Mouse (Mus musculus): Measurements from ENCODE around the gene Ncbp2. TPM values are rescaled to one million over a fixed set of nuclear protein-coding genes. Genes with fewer than 3 reads are reported as not detected.
A peak's percentile ranks its signal among the peaks of the same experiment; 100 is the strongest.

Gene Ncbp2
- total RNA-seq (2021): 10 to 100 TPM; 47.8 to 49.5 TPM
- long read RNA-seq, experiment 1, transcript Ncbp2-201 (4 exons, 2,070 nt): major isoform, 63 of 76 reads
- long read RNA-seq, experiment 1, partial matches to known transcripts: 11 of 76 reads
- long read RNA-seq, experiment 1, other reads (novel, unspliced or antisense): 2 of 76 reads
- long read RNA-seq, experiment 2, transcript Ncbp2-201 (4 exons, 2,070 nt): major isoform, 59 of 64 reads
- long read RNA-seq, experiment 2, partial matches to known transcripts: 0 of 64 reads
- long read RNA-seq, experiment 2, other reads (novel, unspliced or antisense): 5 of 64 reads

DNA sequence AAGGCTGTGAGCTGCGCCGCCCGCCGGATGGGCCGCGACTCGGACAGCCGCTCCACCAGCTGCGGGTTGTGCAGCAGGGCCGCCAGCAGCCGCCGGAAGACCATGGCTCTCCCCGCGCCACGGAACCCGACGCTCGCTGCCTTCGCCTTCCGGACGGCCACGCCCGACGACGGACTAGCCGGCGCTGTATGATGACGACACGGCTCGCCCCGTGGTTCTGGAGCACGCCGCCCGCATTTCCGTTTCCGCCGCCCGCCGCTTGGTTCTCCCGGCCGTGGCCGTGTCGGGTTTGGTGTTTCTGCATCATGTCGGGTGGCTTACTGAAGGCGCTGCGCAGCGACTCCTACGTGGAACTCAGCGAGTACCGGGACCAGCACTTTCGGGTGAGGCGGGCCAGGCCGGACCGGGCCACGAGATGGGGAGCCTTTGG, at the start of gene Ncbp2, which contains the start of gene 0610012G03Rik:
Gene Ncbp2, plus strand, starts transcription at position 169 of the 430 bp plus-strand sequence.
Gene 0610012G03Rik, minus strand, starts transcription at position 150 of the 430 bp plus-strand sequence.
- peak; percentile 96 to 98 for DNase-seq (ENCODE audit: low spot score in 2 of 2)
- intact Hi-C loops (cut with DNase I): loop anchor here (2.0 kb wide), 1 partner anchor 54 kb away; the partner anchor contains the start of gene Senp5

DNA sequence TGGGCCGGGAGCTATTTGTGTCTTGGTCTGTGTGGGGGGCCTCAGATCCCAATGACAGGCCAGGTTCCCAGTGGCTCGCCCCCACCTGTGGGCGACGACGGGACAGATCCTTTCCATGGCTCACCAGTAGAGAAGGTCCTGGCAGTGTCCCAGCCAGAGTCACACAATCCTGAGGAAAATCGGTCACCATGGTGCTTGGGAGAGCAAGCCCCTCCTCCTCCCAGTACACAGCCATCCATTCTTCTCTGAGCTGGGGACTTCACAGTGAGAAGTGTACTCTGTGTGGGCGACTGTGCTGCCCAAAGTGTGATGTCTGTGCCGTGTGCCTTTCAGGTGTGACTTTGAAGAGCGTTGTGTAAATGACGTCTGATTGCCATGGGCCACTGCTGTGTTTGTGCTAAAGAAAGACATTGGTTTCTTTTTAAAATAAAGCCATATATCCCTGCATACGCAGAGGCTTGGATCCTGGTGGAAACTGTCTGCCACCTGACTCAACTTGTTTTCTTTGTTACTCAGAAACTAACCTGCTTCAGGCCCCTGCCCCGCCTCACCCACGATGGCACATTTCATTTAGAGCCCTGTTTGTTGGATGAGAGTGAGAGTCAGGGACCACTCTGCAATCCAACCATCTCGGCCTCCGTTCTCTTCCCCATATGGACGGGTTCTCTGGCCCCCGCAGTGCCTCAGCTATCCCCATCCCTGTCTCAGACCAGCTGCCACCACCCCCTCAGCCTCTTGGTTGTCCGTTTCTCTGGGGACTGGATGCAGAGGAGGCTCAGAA, 49.6 kb upstream of the Ncbp2 start:
- intact Hi-C loops (cut with DNase I): loop anchor here (1.0 kb wide), 1 partner anchor 22 kb away; no protein-coding TSS in a partner anchor
- DNase-seq (ENCODE audit: low spot score in 2 of 2): peak; percentile 86 to 96

DNA sequence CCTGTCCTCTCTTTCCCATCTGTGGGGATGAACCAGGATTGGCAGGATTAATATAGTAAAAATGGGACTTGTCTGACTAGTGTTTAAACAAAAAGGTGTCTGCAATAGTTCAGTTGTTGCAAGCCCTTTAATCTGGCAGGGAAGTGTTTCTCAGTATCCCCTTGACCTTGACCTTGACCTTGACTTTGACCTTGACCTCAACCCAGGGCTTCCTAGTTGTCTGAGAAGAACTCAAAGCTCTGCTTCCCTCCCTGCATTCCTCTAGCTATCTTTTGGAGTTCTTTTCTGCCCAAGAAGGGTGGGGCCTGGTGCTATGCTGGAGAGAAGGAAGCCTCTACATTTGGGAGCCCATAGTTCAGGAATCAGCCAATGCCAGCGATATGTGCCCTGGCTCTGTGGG, 46.4 kb upstream of the Ncbp2 start:
- intact Hi-C loops (cut with DNase I): no loop called here
- no peak for DNase-seq (ENCODE audit: low spot score in 2 of 2)

GRCm38 (mm10) chr16:31903239-31903638, 45.1 kb upstream of the Ncbp2 start:
- intact Hi-C loops (cut with DNase I): no loop called here
- peak in 1 of 2 experiments; percentile 68 for DNase-seq (ENCODE audit: low spot score in 2 of 2)

DNA sequence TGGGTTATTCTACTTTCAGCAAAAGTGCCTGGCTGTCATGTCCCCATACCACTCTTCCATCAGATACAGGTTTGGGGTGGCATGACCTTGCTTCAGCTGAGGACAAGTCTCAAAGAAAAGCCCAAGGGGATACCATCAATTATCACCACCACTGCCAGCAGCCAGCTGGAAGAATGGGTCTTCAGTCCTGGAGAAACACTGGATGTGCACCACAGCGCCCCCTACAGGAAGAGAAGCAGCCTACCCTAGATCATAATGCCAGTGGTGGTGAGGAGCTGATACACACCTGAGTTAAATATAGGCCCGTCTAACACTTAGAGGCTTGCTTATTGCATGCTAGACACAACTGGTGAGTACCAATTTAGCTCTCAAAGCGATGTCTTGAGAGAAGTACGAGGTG, 43.0 kb upstream of the Ncbp2 start:
- intact Hi-C loops (cut with DNase I): no loop called here
- no peak for DNase-seq (ENCODE audit: low spot score in 2 of 2)

DNA sequence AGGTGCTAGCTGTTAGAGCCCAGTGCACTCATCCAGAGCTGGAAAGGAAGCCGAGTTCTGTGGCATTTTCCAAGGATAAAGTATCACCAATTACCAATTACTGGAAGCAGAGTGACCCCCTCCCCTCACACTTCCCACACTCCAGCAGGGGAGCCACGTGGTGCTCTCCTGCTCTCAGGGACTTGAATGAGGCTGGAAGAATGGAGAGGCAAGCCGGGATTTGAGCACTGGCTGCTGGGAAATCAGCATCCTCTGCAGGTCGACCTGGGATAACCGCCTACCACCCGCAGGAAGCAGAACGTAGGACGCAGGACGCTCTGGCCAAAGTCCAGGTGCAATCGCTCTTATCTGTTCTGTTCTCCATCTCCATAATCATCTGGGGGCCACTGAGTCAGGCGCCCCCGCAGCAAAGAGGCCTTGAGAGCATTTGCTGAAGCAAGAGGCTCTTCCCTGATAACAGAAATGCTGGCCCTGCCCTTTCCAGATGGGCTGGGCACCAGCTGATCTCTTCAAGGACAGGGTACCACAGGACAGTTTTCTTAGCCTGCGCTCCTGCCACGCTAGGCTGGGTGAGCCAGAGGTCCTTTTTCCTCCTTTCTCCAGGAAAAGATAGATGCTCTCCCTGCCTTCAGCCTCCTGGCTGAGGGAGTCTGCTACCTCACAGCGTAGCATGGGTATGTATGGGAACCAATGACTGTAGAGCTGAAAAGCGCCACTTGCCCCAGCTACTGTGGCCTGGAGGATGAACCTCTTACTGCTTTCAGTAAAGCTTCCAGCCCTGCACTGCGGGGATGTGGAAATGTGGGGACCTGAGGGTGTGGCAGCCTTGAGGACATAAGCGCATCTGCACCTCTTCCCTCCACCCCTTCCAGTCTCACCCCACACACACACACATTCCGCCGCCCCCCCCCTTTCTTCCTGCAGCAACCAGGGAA, 42.2 kb upstream of the Ncbp2 start:
- intact Hi-C loops (cut with DNase I): no loop called here
- no peak for DNase-seq (ENCODE audit: low spot score in 2 of 2)

DNA sequence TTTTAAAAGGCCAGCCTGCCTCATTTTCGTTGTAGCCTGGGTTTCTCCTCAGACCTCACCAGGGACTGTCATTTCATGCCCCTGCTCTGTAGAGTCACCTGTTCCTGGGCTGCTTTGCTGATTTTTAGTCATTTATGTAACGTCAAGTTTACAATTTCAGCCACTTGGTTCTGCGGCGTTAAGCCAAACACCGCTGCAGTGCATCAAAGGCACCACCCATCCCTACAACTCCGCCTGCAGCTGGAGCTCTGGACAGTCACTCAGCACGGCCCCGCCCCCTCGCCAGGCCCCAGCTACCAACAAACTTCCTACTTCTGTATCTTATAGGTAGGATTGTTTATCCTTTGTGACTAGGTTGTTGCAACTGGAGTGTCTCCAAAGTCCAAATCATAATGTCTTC, 41.4 kb upstream of the Ncbp2 start:
- intact Hi-C loops (cut with DNase I): no loop called here
- peak in 1 of 2 experiments; percentile 34 for DNase-seq (ENCODE audit: low spot score in 2 of 2)

GRCm38 (mm10) chr16:31908959-31909358, 39.4 kb upstream of the Ncbp2 start:
- intact Hi-C loops (cut with DNase I): no loop called here
- DNase-seq (ENCODE audit: low spot score in 2 of 2): peak; percentile 57 to 76

DNA sequence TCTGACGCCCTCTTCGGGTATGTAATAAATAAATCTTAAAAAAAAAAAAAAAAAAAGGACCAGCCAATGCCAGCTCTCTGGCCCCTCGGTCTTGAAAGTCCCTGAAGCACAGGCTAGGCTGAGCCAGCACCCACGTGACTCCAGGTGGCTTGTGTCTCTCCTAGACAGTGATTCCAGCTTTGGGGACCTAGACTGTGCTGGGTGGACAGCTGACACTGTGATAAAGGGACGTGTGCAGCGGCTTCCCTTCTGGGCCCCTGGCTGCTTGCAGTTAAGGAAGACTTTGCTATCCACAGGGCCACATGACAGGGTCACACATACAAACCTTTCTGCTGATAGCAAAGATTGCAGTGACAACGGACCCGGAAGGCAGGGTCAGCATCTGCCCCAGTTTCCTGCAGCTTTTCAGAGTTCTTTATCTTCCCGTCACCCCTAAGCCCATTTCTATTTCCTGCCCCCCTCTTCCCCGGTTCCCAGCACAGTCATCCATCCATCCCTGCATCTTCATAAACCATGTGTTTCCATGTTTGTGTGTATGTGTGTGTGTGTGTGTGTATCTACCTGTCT, 37.9 kb upstream of the Ncbp2 start:
- no peak for DNase-seq (ENCODE audit: low spot score in 2 of 2)
- intact Hi-C loops (cut with DNase I): no loop called here

- DNase-seq (ENCODE audit: low spot score in 2 of 2): no peak
- intact Hi-C loops (cut with DNase I): loop anchor here (2.0 to 5.0 kb wide), 3 partner anchors 39 to 460 kb away; partner anchors contain the start of gene Meltf
Measured at GRCm38 (mm10) chr16:31917776-31918175, 30.5 kb upstream of the Ncbp2 start.

GRCm38 (mm10) chr16:31918248-31918724, 30.0 kb upstream of the Ncbp2 start:
- intact Hi-C loops (cut with DNase I): loop anchor here (2.0 to 5.0 kb wide), 3 partner anchors 39 to 461 kb away; partner anchors contain the start of gene Meltf
- DNase-seq (ENCODE audit: low spot score in 2 of 2): peak; percentile 94 to 95

- no peak for DNase-seq (ENCODE audit: low spot score in 2 of 2)
- intact Hi-C loops (cut with DNase I): no loop called here
Measured at GRCm38 (mm10) chr16:31924368-31924767, 23.9 kb upstream of the Ncbp2 start.

DNA sequence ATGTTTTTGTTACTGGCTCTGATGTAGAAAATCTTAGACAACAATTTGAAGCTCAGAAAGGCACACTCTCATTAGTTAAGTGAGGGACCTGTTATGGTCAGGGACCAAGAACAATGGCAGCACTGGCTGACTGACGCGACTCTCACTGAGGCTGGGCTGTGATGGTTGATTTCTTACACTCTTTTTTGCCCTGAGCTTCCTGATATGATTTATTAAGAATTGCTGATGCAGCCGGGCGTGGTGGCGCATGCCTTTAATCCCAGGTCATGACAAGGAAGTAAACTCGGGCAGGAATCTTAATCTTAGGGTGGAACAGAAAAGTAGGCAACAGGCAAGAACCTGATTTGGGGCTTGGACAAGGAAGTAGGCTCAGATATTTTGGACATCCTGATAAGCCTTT, 22.2 kb upstream of the Ncbp2 start:
- DNase-seq (ENCODE audit: low spot score in 2 of 2): no peak
- intact Hi-C loops (cut with DNase I): no loop called here

DNA sequence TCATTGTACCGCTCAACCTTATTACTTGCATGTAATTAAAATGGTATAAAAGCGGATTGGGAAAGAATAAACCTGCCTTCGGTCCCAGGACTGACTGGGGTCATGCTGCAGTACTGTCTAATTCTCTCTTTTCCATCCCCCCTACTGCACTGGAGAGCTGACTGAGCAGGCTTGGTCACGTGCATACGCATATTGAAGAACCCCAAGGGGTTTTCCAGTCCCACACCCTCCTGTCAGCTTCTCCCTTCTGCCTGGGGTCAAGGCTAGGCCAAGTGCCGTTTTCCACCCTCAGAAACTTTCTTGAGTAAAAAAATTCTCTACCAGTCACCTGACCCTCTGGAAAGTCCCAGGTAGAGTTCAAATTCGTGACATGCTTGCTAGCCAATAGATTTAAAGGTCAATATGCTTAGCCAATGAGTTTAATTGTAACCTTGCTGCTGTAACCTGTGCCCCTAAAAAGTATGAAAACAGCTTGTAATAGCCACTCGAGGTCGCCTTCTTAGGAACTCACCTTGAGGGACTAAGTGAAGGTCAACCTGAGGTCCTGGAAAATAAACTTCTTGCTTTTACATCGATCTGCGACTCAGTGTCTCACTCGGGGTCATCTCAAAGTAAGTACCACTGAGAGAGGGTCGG, 21.6 kb upstream of the Ncbp2 start:
- no peak for DNase-seq (ENCODE audit: low spot score in 2 of 2)

DNA sequence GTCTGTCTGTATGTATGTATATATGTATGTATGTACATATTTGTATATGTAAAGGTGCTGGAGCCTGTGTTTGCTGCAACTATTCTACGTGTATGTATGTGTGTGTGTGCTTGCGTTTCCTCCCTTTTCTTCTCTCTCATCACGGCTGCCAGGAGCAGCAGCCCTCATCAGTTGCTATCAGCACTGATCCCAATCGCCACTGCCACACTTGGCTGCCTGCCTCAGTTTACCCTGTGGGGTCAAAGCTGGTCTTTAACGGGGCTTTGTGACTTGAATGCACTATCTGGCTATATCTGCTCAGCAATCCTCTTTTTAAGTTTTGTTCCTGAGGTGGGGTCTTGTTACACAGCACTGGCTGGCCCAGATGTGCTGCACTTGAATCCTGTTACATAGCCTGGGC, 20.9 kb upstream of the Ncbp2 start:
- intact Hi-C loops (cut with DNase I): no loop called here

More for the DNA sequence above, 21.6 kb upstream of the Ncbp2 start:
- intact Hi-C loops (cut with DNase I): no loop called here

GRCm38 (mm10) chr16:31931330-31931729, 17.0 kb upstream of the Ncbp2 start:
- no peak for DNase-seq (ENCODE audit: low spot score in 2 of 2)
- intact Hi-C loops (cut with DNase I): no loop called here

More for the DNA sequence above, 20.9 kb upstream of the Ncbp2 start:
- DNase-seq (ENCODE audit: low spot score in 2 of 2): no peak

- intact Hi-C loops (cut with DNase I): no loop called here
- peak in 1 of 2 experiments; percentile 42 for DNase-seq (ENCODE audit: low spot score in 2 of 2)
Measured at GRCm38 (mm10) chr16:31932255-31932654, 16.1 kb upstream of the Ncbp2 start.

All from left cerebral cortex, postnatal 14 days (tissue).